Mouse (Mus musculus): ENCODE data around the gene Eci2.
"Not testable (repeated sequence)": the region's sequence is repeated elsewhere in the genome, so short reads cannot be mapped to it uniquely, and the experiment has no call there.

- not testable (repeated sequence) for TF ChIP-seq CTCF (IDR thresholded peaks at IDR 0.05; ENCODE audit: control insufficient read depth, insufficient read depth, low read length); POLR2A (IDR thresholded peaks at IDR 0.05; ENCODE audit: borderline replicate concordance, control insufficient read depth, low read depth, low read length)
Observed at GRCm38 (mm10) chr13:35023401-35023800, 3.5 kb downstream of the Eci2 start.

Measured in bone marrow, adult 2 months (tissue).